Mouse (Mus musculus): ENCODE measurements around the gene Acot6.

Acot6 gene

DNA sequence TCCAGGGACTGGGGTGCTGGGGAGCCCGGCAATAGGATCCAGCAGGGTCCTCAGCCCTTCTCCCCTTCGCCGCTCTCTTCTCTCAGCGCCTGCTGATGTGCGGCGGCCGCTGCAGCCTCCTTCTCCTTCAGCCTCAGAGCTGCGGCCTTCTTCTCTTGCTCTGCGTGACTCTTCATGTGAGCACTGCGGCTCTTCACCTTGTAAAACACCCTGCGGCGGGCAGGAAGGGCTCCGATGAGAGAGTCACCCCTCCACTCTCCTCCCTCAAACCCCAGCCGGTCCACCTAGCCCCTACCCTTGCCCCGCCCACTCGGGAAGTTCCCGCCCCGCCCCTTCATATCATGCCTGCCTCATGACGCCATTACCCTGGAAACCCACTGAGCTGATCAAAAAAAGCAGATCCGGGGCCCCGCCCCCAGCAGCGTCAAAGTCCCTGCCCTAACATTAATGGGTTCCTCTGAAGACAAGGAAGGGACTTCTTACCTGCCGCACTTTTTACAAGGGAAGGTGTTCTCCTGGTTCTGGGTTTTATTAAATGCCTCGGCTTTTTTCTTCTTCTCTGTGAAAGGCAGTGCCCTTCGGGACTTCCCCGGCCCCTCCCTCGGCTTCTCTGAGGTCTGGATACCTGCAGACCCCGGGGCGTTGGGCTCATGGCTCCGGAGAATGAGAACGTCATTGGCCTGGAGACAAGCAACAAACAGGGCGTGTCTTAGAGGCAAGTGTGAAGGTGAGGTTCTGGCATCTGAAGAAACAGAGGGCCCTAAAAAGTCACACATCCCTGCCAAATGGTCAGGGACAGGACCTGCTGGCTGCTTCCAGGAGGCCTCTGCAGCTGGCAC, 52.1 kb downstream of the Acot6 start:
- DNase-seq (ENCODE audit: low spot score in 2 of 2), result no peak

DNA sequence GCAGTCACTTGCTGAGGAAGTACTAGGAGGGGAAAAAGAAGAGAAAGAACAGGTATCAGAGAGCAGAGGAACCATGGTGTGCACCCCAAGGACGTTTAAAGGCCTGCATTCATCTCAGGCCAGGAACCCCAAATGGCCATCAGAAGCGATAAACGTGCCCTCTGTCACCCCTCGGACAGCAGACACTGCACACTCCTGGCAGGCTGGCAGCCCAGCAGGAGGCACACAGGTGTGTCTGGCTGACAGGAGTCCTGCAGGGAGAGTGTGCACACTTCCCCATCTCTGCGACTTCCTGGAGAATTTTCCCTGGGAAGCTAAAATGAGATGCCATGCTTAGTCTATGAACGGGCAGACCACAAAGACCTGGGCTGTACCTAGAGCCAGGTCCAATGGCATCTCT, 53.0 kb downstream of the Acot6 start:
- DNase-seq (ENCODE audit: low spot score in 2 of 2), result no peak

DNA sequence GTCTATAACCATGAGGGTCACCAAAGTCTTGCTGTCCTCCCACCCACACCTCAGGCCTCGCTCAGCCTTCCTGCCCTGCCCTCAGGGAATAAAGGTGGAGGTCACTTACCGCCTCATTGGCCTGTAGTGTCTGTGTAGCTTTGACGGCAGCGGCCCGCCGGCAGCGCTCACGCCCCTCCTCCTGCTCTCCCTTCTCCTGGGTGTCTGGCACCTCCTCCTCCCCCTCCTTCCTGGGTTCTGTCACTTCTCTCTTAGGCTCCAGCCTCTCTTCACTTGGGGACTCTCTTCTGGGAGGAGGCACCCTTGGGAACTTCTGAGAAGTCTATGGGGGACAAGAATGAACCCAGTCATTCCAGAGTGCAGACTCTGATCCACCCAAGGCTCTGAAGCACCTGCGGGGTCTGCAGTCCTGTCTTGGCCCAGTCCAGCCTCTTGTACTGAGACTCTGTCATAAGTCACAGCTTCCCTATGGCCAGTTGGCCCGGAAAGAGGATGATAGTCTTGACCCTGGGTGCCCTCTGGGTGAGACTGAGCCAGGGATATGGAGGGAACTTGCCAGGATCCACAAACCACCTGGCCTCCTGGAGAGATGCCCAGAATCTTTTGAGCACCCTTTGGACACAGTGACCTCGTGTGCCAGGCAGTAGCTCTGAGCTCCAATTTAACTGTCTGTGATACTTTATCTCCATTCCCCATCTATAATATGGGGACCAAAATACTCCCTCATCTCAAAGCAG, 54.5 kb downstream of the Acot6 start:
- DNase-seq (ENCODE audit: low spot score in 2 of 2), result no peak

DNA sequence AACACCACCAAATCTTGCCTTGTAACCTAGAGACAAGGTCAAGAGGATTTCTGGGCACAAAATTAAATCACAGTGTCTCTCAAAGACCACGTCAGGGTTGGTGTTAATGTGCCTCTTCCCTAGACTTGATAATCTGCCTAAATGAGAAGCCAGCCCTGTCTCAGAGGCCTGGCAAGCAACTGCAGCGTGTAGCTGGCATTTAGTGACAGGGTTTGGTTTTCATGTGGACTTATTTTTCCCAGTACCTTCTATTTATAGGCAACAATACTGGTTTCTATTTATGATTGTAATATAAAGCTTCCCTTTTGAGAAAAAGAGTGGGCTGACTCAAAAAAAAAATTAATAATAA, 55.0 kb downstream of the Acot6 start:
- no peak for DNase-seq (ENCODE audit: low spot score in 2 of 2)

DNA sequence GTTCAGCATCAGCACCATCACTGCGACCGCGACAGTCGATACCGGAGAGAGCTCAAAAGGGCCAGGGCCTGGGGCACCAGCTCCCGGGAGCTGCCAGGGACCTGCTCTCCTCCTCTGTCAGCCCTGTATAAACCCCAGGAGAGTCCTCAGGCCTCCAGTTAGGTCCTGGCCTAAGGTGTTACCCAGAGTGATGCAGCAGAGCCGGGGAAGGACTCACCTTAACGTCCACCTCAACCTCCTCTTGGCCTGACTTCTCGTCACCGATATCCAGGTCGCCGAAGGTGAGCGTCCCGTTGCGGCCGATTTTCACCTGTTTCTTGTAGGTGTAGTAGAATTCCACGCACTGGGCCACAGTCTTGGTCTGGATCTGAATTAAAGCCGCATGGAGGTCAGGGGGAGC, 55.8 kb downstream of the Acot6 start:
- DNase-seq (ENCODE audit: low spot score in 2 of 2), result no peak

DNA sequence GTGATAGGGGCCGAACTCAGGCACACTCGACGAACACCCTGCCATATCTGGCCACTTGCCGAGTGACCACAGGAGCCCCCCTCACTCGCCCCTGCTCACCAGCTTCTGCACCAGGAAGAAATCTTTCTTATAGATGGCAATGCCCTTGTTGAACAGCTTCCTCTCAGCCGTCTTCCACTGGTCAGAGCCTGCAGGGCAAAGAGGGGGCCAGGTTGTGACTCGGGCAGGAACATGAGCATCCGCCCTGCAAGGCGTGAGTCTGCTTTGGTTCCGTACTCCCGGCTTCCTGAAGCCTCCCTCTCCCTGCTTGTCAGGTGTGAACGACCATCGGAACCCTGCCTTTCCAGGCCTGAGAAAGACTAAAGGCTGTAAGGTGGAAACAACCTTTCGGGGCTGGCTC, 57.7 kb downstream of the Acot6 start:
- DNase-seq (ENCODE audit: low spot score in 2 of 2), result no peak

DNA sequence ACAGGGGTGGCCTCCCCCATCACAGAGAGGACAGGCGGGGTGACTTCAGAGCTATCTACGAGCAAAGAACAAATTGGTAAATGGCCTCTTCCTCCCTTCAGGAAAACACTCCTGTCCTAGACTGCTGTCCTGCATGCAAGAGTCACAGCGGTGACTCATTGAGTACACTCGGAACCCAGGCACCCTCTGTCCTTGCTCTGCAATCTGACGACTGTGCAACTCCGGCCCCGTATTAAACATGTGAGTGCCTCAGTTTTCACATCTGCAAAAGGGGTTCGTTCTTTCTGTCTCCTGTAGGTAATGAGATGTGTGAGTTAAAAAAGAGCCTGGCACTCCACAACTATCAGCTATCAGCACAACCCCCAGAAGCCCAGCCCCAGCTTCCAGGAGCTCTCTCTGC, 60.0 kb downstream of the Acot6 start:
- DNase-seq (ENCODE audit: low spot score in 2 of 2), result no peak

Data from thymus, postnatal 10 days (tissue).